Mouse (Mus musculus) neural tube, embryonic 12.5 days (tissue): Measurements from ENCODE around the gene Tnfsf18. TPM values are rescaled to one million over a fixed set of nuclear protein-coding genes. Genes with fewer than 3 reads are reported as not detected.

ENCODE experiments used
- ATAC-seq: fragments of 200-750 bp; cut with Nextera tagmentation; 2 replicates; pipeline ENCODE4 v1.8.0; 2017; ENCODE audit warnings: low read depth, mild to moderate bottlenecking, moderate TSS enrichment, moderate library complexity; ENCODE audit not compliant: low FRiP score
- H3K27ac ChIP-seq: fragments of 300-500 bp; sonication (generic); 2 replicates; pipeline ENCODE4 v1.5.1; 2016
- H3K27me3 ChIP-seq: fragments of 300-500 bp; sonication (generic); replicated peaks from 2 replicates; pipeline ENCODE4 v1.6.1; 2016; ENCODE audit warnings: mild to moderate bottlenecking
- H3K36me3 ChIP-seq: fragments of 300-500 bp; sonication (generic); 2 replicates; pipeline ENCODE4 v1.6.1; 2016; ENCODE audit warnings: mild to moderate bottlenecking
- H3K4me1 ChIP-seq: fragments of 300-500 bp; sonication (generic); 2 replicates; pipeline ENCODE4 v1.6.1; 2016
- H3K4me2 ChIP-seq: fragments of 300-500 bp; sonication (generic); replicated peaks from 2 replicates; pipeline ENCODE4 v1.6.1; 2016; ENCODE audit warnings: mild to moderate bottlenecking
- H3K4me3 ChIP-seq: fragments of 300-500 bp; sonication (generic); 2 replicates; pipeline ENCODE4 v1.5.1; 2016
- H3K9ac ChIP-seq: fragments of 300-500 bp; sonication (generic); 2 replicates; pipeline ENCODE4 v1.6.1; 2016; ENCODE audit warnings: mild to moderate bottlenecking
- H3K9me3 ChIP-seq: fragments of 300-500 bp; sonication (generic); 2 replicates; pipeline ENCODE4 v1.6.1; 2016; ENCODE audit warnings: mild to moderate bottlenecking
- WGBS: fragments of 180-500 bp; shearing (Covaris S2); methylation state at CpG from one replicate; pipeline ENCODE4 v1.1.7; 2016; 5-methylcytosine and 5-hydroxymethylcytosine counted together
- polyA plus RNA-seq: library from polyadenylated mRNA; unstranded; fragments of >200 nt; fragmentation: Nextera tagmentation; extraction: Ambion mirVana; gene quantifications from 2 replicates; pipeline ENCODE4 v1.2.1, GENCODE M21; 2016

The Tnfsf18 gene
- polyA plus RNA-seq, 1 experiment from 2014 or later = 0.09 TPM

- H3K9me3 ChIP-seq = no peaks in the 10 kb centered on the region
- no peak overlapping the region for H3K4me2 ChIP-seq
- no peak overlapping the region for H3K9ac ChIP-seq
- no peak overlapping the region for H3K4me3 ChIP-seq
- WGBS = 90% methylated on average over 4 of the region's 4 CpGs
- no peak for ATAC-seq
- no peaks in the 10 kb centered on the region for H3K4me1 ChIP-seq
- H3K27me3 ChIP-seq = no peaks in the 10 kb centered on the region
- H3K27ac ChIP-seq = no peak overlapping the region
- H3K36me3 ChIP-seq = no peaks in the 10 kb centered on the region
Measured at GRCm38 (mm10) chr1:161500811-161501146, 6.3 kb downstream of the Tnfsf18 start.

- Histone ChIP-seq H3K27me3 (no peaks in the 10 kb centered on the region), H3K4me1 (no peaks in the 10 kb centered on the region), H3K9me3 (no peaks in the 10 kb centered on the region), H3K27ac (no peak overlapping the region), H3K36me3 (no peaks in the 10 kb centered on the region), H3K4me2 (no peak overlapping the region), H3K4me3 (no peak overlapping the region), H3K9ac (no peak overlapping the region)
- no peak for ATAC-seq
- WGBS = 89% methylated on average over 4 of the region's 4 CpGs
Measured at GRCm38 (mm10) chr1:161506317-161506716, 11.9 kb downstream of the Tnfsf18 start.

- Histone ChIP-seq H3K4me1 (no peaks in the 10 kb centered on the region), H3K36me3 (no peaks in the 10 kb centered on the region), H3K27ac (no peak overlapping the region), H3K4me3 (no peak overlapping the region), H3K4me2 (no peak overlapping the region), H3K9ac (no peak overlapping the region), H3K9me3 (no peaks in the 10 kb centered on the region), H3K27me3 (no peaks in the 10 kb centered on the region)
- WGBS = 72% methylated on average over 3 of the region's 3 CpGs
- ATAC-seq = no peak
Measured at GRCm38 (mm10) chr1:161507623-161508047, 13.2 kb downstream of the Tnfsf18 start.

GRCm38 (mm10) chr1:161517355-161517754 is 22.9 kb downstream of the Tnfsf18 start:
- 89% methylated on average over 3 of the region's 3 CpGs for WGBS
- H3K9ac ChIP-seq = no peak overlapping the region
- ATAC-seq = no peak
- no peaks in the 10 kb centered on the region for H3K9me3 ChIP-seq
- no peak overlapping the region for H3K27ac ChIP-seq
- no peaks in the 10 kb centered on the region for H3K27me3 ChIP-seq
- no peak overlapping the region for H3K4me3 ChIP-seq
- no peaks in the 10 kb centered on the region for H3K4me1 ChIP-seq
- H3K36me3 ChIP-seq = no peaks in the 10 kb centered on the region
- H3K4me2 ChIP-seq = no peak overlapping the region

GRCm38 (mm10) chr1:161520223-161520622 is 25.8 kb downstream of the Tnfsf18 start:
- Histone ChIP-seq H3K4me2 (no peak overlapping the region), H3K4me3 (no peak overlapping the region), H3K36me3 (no peaks in the 10 kb centered on the region), H3K9ac (no peak overlapping the region), H3K9me3 (no peaks in the 10 kb centered on the region), H3K27me3 (no peaks in the 10 kb centered on the region), H3K4me1 (no peaks in the 10 kb centered on the region), H3K27ac (no peak overlapping the region)
- 86% methylated on average over 1 of the region's 1 CpGs for WGBS
- ATAC-seq = no peak

GRCm38 (mm10) chr1:161528173-161528572 is 33.7 kb downstream of the Tnfsf18 start:
- H3K9ac ChIP-seq = no peak overlapping the region
- 89% methylated on average over 1 of the region's 1 CpGs for WGBS
- H3K4me3 ChIP-seq = no peak overlapping the region
- ATAC-seq = no peak
- no peaks in the 10 kb centered on the region for H3K27me3 ChIP-seq
- H3K4me1 ChIP-seq = no peaks in the 10 kb centered on the region
- H3K4me2 ChIP-seq = no peak overlapping the region
- no peaks in the 10 kb centered on the region for H3K36me3 ChIP-seq
- no peak overlapping the region for H3K27ac ChIP-seq
- H3K9me3 ChIP-seq = no peaks in the 10 kb centered on the region

- WGBS = 92% methylated on average over 5 of the region's 5 CpGs
Measured at GRCm38 (mm10) chr1:161550596-161551095, 56.2 kb downstream of the Tnfsf18 start.

GRCm38 (mm10) chr1:161552098-161552497 is 57.6 kb downstream of the Tnfsf18 start:
- Histone ChIP-seq H3K9me3 (no peaks in the 10 kb centered on the region), H3K4me1 (no peaks in the 10 kb centered on the region), H3K27me3 (no peaks in the 10 kb centered on the region), H3K9ac (no peak overlapping the region), H3K4me3 (no peak overlapping the region), H3K36me3 (no peaks in the 10 kb centered on the region), H3K4me2 (no peak overlapping the region), H3K27ac (no peak overlapping the region)
- ATAC-seq = no peak
- 79% methylated on average over 2 of the region's 2 CpGs for WGBS

More at GRCm38 (mm10) chr1:161550596-161551095, 56.2 kb downstream of the Tnfsf18 start:
- Histone ChIP-seq H3K27me3 (no peaks in the 10 kb centered on the region), H3K4me3 (no peak overlapping the region), H3K36me3 (no peaks in the 10 kb centered on the region), H3K4me1 (no peaks in the 10 kb centered on the region), H3K4me2 (no peak overlapping the region), H3K27ac (no peak overlapping the region), H3K9ac (no peak overlapping the region), H3K9me3 (no peaks in the 10 kb centered on the region)
- no peak for ATAC-seq

Other genes starting within 250 kb of the Tnfsf18 start
- gene Prdx6, start 243.4 kb upstream of the Tnfsf18 start, polyA plus RNA-seq = 301 and 314 TPM in 2 replicates
- gene Tnfsf4, start 99.2 kb upstream of the Tnfsf18 start, polyA plus RNA-seq = 0.10 TPM in 1 of 2 replicates, not detected in the other